Mouse (Mus musculus) spleen, postnatal 14 days (tissue): ENCODE measurements around the gene Adtrp.
A peak's percentile ranks its signal among the peaks of the same experiment; 100 is the strongest.

Experiments used
- DNase-seq, 2 experiments: peaks; one replicate each; pipeline ENCODE4 v3.0.0; 2021 to 2022; ENCODE audit warnings: low spot score in 2 of 2

The Adtrp gene

GRCm38 (mm10) chr13:41847516-41848126, at the start of gene Adtrp:
Gene Adtrp, minus strand, starts transcription at chr13:41847684.
- DNase-seq = no peak

- no peak for DNase-seq
Observed at GRCm38 (mm10) chr13:41892016-41892415, 44.5 kb upstream of the Adtrp start.

DNA sequence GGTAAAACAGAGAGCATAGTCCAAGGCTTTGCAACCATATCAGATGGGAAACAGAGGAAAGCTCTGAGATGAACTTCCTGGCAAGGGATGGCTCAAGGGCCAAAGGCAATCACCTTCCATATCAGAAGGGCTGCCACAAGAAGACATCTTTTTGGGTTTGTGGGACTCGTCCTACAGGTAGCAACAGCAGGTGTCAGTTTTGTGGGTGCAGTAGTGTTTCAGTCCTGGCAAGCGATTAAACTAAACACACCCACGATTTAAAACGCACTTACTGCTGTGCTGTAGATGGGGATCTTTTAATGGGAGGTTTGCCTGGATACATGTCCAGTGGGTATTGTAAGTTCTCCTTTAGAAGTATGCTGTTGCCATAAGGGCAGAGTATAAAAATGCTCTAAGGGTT, 43.1 kb upstream of the Adtrp start:
- no peak for DNase-seq

GRCm38 (mm10) chr13:41890111-41890600, 42.7 kb upstream of the Adtrp start:
- no peak for DNase-seq

DNA sequence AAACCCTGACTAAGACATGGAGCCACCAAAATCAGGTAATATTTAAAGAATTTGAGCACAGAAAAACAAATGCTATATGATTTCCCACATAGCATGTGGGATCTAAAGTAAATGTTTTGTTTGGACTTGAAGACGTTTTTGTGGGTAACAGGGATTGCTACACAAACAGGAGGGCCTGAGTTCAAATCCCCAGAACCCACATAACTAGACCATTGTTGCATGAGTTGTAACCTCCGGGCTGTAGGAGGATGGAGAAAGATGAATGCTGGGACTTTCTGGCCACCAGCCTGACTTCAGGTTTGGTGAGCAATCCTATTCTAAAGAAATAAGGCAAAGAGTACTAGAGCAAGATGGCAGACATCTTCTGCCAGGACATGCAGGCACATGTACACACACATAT, 41.2 kb upstream of the Adtrp start:
- no peak for DNase-seq

DNA sequence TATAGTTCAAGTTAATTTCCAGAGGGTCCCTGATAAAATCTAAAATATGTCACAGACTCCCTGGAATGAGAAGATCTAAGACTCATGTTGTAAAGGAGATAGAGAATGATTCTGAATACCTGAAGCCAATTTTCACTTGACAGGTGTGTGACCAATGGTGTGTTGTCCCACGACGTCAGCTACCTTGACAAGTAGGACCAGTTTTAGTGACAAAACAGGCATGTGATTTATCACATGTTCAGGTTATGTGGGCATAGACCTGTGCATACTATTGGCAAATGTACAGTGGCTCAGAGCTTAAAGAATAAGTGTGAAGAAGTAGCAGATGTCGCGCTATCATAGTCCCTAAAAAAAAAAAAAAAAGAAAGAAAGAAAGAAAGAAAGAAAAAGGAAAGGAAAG, 38.6 kb upstream of the Adtrp start:
- no peak for DNase-seq

GRCm38 (mm10) chr13:41883665-41884291, 36.3 kb upstream of the Adtrp start:
- peak in 1 of 2 experiments; percentile 8 for DNase-seq

DNA sequence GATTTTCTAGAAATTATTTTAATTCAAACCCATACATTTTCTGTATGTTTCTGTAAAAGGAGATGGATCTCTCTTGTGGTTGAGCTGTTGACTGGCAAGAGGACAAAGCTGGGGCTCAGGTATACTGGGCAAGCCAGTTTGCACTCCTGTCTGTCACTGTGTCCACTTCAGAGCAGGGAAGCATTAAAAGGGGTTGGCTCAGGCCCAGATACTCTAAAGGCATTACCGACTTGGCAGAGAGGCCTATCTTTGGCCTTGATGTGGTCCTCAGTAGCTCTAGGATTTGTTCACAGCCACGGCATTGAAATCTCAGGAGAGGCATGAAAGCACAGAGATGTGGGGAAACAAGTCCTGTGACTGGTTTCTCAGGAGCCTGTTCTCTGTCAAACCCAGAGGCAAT, 33.7 kb upstream of the Adtrp start:
- no peak for DNase-seq

DNA sequence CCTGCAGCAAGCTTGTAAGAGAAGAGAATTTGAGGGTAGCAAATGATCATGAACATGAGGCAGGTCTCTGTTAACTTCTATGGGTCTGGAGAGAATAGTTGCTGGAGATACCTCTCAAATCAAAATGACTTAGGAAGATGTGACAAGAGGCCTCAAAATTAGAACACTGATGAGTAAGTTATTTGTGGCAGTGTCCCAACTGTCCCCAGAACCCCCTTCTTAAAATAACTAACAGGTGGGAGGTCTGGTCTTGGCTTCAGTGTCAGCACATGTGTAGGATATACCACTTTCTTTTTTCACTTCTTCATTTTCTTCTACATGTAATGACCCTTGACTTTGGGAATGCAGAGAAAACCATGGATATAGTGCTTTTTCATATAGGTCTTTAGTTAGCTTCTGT, 33.0 kb upstream of the Adtrp start:
- DNase-seq = no peak

GRCm38 (mm10) chr13:41872686-41873085, 25.2 kb upstream of the Adtrp start:
- no peak for DNase-seq

GRCm38 (mm10) chr13:41872161-41872562, 24.7 kb upstream of the Adtrp start:
- no peak for DNase-seq

- DNase-seq = no peak
Observed at GRCm38 (mm10) chr13:41867533-41867932, 20.0 kb upstream of the Adtrp start.

DNA sequence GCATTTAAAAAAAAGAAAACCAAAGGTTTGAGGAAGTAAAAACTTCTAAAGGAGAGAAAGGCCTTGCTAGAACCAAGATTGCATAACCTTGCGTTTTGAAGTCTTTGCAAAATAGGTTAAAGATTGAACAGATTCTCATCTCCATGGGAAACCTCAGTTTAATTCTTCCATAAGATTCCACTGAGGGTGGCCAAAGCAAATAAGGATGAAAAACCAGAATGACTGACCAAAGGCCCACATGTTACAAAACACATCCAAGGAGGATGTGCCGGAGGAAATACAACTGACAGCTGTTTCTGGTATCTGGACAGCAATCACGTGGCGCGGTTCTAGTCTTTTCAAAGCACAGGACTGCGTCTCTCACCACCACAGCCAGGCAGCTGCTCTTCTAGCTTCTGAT, 18.1 kb upstream of the Adtrp start:
- DNase-seq = no peak

DNA sequence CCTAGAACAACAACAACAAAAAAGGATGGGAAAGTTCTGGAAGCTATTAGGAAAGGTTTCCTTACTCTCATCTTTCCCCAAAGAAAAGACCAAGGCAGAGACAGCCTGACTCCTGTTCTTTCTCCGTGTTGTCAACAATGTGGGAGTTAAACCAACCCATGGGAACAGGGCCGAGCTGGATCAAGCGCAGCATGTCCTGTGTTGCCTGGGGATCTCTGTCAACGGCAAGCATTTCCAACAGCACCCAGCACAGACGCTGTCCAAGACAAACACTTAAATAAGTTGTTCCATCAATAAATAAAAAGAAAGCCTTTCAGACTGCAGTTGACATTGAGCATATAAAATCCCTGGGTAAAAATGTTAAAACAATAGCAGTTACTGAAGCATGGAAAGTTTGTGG, 17.6 kb upstream of the Adtrp start:
- no peak for DNase-seq

GRCm38 (mm10) chr13:41860603-41861405, 13.3 kb upstream of the Adtrp start:
- DNase-seq = no peak

DNA sequence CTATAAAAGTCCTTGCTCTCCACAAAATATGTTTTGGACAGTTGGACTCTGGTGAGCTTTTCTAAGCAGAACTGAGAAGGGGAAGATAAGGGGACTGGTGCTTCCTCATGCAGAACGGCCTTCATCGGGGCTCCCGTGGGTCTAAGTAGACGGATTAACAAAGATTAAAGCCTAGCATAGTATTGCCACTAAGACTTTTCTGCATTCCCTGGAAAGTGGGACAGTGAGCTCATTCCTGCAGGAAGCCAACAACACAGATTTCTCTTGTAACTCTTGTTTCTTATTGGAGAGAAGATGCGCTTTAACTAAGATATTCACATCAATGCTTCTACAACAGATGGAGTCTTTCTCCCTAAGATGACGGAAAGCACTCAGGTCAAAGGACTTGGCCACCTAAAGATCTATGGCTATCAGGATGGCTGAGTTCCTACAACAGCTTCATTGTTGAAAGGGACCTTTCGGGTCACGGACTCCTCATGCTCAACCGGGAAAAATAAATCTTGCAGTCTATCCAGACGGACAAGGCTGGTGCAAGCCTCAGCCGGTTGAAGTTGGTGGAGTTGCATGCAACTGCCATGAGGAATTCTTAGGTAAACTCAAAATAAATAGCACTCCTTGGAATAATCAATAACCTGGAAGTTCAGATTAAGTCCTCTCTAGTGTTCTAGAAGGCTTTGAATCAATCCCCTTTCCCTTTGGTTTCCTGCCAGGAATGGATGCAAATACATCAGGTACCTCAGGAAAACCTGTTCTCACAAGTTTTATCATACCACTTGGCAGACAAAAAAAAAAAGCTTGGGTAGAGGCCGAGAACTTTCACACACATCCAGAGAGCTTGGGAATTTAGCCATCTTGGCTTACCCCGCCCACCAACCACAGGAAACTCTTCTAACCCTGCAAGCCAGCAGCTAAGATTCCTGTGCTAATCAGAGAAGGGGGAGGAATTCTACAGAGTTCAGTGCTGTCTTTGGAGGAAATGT, 8.0 kb upstream of the Adtrp start:
- no peak for DNase-seq

- DNase-seq = no peak
Observed at GRCm38 (mm10) chr13:41850727-41851378, 3.4 kb upstream of the Adtrp start.

DNA sequence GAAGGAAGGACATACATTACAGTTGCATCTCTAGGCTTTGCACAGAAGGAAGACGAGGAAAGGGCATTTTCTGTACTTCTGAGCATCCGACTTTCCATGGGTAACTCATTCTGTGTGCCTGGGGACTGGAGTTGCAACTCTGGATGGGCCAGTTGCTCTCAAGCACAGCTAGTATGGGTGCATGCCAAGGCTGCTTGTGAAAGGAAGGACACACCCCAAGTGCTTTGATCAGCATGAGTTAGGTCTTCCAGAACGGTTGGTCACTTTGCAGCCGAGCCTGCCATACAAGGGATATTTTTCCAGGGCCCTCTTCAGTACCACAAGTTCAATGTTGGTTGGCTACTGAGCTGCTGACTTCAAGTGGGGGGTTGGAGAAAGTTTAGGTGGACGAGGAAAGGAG, 968 bp downstream of the Adtrp start:
- DNase-seq = no peak

- DNase-seq = no peak
Observed at GRCm38 (mm10) chr13:41845013-41845412, 2.5 kb downstream of the Adtrp start.

GRCm38 (mm10) chr13:41844071-41844470, 3.4 kb downstream of the Adtrp start:
- no peak for DNase-seq

DNA sequence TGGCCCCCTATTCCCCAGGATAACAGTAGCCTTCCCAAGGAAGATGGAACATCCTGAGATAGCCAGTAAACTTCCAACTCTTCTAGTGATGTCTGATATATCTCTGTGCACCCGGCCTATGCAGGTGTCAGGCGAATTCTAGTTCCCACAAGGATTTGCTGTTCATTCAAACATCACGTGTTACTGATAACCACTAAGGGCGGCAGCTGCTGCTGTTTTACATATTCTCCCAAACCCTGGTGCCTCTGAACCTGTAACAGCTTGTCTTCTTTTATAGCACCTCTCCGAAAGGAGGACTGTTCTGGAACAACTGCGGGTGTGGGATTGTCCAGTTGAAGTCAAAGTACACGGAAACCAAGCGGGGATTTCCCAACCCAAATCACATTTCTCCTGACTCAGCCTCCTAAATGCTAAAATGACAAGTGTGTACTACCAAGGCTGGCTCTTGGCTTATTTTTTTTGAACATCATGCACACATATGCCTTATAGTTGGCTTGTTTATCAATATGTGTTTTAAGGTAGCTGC, 13.8 kb downstream of the Adtrp start:
- no peak for DNase-seq
